Mouse (Mus musculus) forebrain, embryonic 11.5 days (tissue): Measurements from ENCODE around the gene Fstl4. TPM values are rescaled to one million over a fixed set of nuclear protein-coding genes. Genes with fewer than 3 reads are reported as not detected.

Experiments used
- ATAC-seq: fragments of 200-750 bp; cut with Nextera tagmentation; replicated peaks from 2 replicates; pipeline ENCODE4 v1.8.0; 2017; ENCODE audit warnings: moderate TSS enrichment; ENCODE audit not compliant: low FRiP score
- DNase-seq: peaks from one replicate; pipeline ENCODE4 v3.0.0-alpha.2; 2017; ENCODE audit warnings: low spot score
- H3K27ac ChIP-seq: fragments of 300-500 bp; sonication (generic); 2 replicates; pipeline ENCODE4 v1.5.1; 2014; ENCODE audit warnings: low read depth, low read length
- H3K27me3 ChIP-seq: fragments of 300-500 bp; sonication (generic); 2 replicates; pipeline ENCODE4 v1.6.1; 2014; ENCODE audit warnings: mild to moderate bottlenecking, low read length, mixed read lengths; ENCODE audit not compliant: control insufficient read depth, insufficient read depth
- H3K36me3 ChIP-seq: fragments of 300-500 bp; sonication (generic); 2 replicates; pipeline ENCODE4 v1.6.1; 2014; ENCODE audit warnings: mild to moderate bottlenecking, low read length, moderate library complexity, mixed read lengths; ENCODE audit not compliant: control insufficient read depth, insufficient read depth
- H3K4me1 ChIP-seq: fragments of 300-500 bp; sonication (generic); replicated peaks from 2 replicates; pipeline ENCODE4 v1.6.1; 2014; ENCODE audit warnings: low read length, mixed read lengths; ENCODE audit not compliant: control insufficient read depth, insufficient read depth
- H3K4me2 ChIP-seq: fragments of 300-500 bp; sonication (generic); 2 replicates; pipeline ENCODE4 v1.6.1; 2014; ENCODE audit warnings: low read depth, mild to moderate bottlenecking, low read length, moderate library complexity, mixed read lengths; ENCODE audit not compliant: severe bottlenecking
- H3K4me3 ChIP-seq: fragments of 300-500 bp; sonication (generic); 2 replicates; pipeline ENCODE4 v1.5.1; 2014; ENCODE audit warnings: low read depth, low read length
- H3K9ac ChIP-seq: fragments of 300-500 bp; sonication (generic); 2 replicates; pipeline ENCODE4 v1.6.1; 2014; ENCODE audit warnings: low read length
- H3K9me3 ChIP-seq: fragments of 300-500 bp; sonication (generic); 2 replicates; pipeline ENCODE4 v1.6.1; 2016; ENCODE audit warnings: low read length, mixed read lengths; ENCODE audit not compliant: control insufficient read depth
- WGBS: fragments of 180-500 bp; shearing (Covaris S2); extraction: QIAGEN DNeasy Blood & Tissue Kit; methylation state at CpG from one replicate; pipeline ENCODE4 v1.1.7; 2014; 5-methylcytosine and 5-hydroxymethylcytosine counted together
- polyA plus RNA-seq: library from polyadenylated mRNA; unstranded; fragments of >200 nt; fragmentation: Nextera tagmentation; extraction: Ambion mirVana; gene quantifications from 2 replicates; pipeline ENCODE4 v1.2.1, GENCODE M21; 2014

Fstl4 gene
- polyA plus RNA-seq, 1 experiment from 2014 or later: 0.73 TPM

GRCm38 (mm10) chr11:53139666-53140065 lies 375.2 kb downstream of the Fstl4 start:
- WGBS: 83% methylated on average over 3 of the region's 3 CpGs

GRCm38 (mm10) chr11:53140196-53140595 lies 375.8 kb downstream of the Fstl4 start:
- H3K27me3 ChIP-seq: no peaks in the 10 kb centered on the region
- WGBS: 83% methylated on average over 8 of the region's 8 CpGs
- ATAC-seq: no peak
- H3K4me2 ChIP-seq: no peak overlapping the region
- no peaks in the 10 kb centered on the region for H3K36me3 ChIP-seq
- H3K4me3 ChIP-seq: no peak overlapping the region
- no peaks in the 10 kb centered on the region; the same call in 1 of the 2 replicates for H3K4me1 ChIP-seq
- H3K9me3 ChIP-seq: no peaks in the 10 kb centered on the region
- no peak for DNase-seq
- H3K27ac ChIP-seq: no peak overlapping the region
- no peak overlapping the region for H3K9ac ChIP-seq

More at GRCm38 (mm10) chr11:53139666-53140065, 375.2 kb downstream of the Fstl4 start:
- Histone ChIP-seq H3K27me3 (no peaks in the 10 kb centered on the region), H3K4me2 (no peak overlapping the region), H3K9ac (no peak overlapping the region), H3K36me3 (no peaks in the 10 kb centered on the region), H3K4me1 (no peaks in the 10 kb centered on the region; the same call in 1 of the 2 replicates), H3K9me3 (no peaks in the 10 kb centered on the region), H3K4me3 (no peak overlapping the region), H3K27ac (no peak overlapping the region)
- DNase-seq: no peak
- no peak for ATAC-seq

- WGBS: 58% methylated on average over 10 of the region's 10 CpGs
- Histone ChIP-seq H3K9me3 (no peaks in the 10 kb centered on the region), H3K27ac (no peak overlapping the region), H3K27me3 (no peaks in the 10 kb centered on the region), H3K4me1 (no peaks in the 10 kb centered on the region; the same call in 1 of the 2 replicates), H3K4me2 (no peak overlapping the region), H3K4me3 (no peak overlapping the region), H3K36me3 (no peaks in the 10 kb centered on the region), H3K9ac (no peak overlapping the region)
- DNase-seq (no peak), ATAC-seq (no peak)
Measured at GRCm38 (mm10) chr11:53140722-53141400, 376.4 kb downstream of the Fstl4 start.

- Histone ChIP-seq H3K4me2 (no peak overlapping the region), H3K4me1 (no peaks in the 10 kb centered on the region; the same call in 1 of the 2 replicates)
- 80% methylated on average over 5 of the region's 5 CpGs for WGBS
Measured at GRCm38 (mm10) chr11:53143522-53143921, 379.1 kb downstream of the Fstl4 start.

GRCm38 (mm10) chr11:53144506-53144905 lies 380.1 kb downstream of the Fstl4 start:
- DNase-seq (no peak), ATAC-seq (no peak)
- 77% methylated on average over 5 of the region's 5 CpGs for WGBS
- H3K9me3 ChIP-seq: no peaks in the 10 kb centered on the region
- H3K27me3 ChIP-seq: no peaks in the 10 kb centered on the region
- H3K4me1 ChIP-seq: no peaks in the 10 kb centered on the region; the same call in 1 of the 2 replicates
- H3K4me3 ChIP-seq: no peak overlapping the region
- no peak overlapping the region for H3K4me2 ChIP-seq
- no peaks in the 10 kb centered on the region for H3K36me3 ChIP-seq
- H3K27ac ChIP-seq: no peak overlapping the region
- H3K9ac ChIP-seq: no peak overlapping the region

More at GRCm38 (mm10) chr11:53143522-53143921, 379.1 kb downstream of the Fstl4 start:
- ATAC-seq (no peak), DNase-seq (no peak)
- H3K4me3 ChIP-seq: no peak overlapping the region
- no peaks in the 10 kb centered on the region for H3K36me3 ChIP-seq
- no peaks in the 10 kb centered on the region for H3K27me3 ChIP-seq
- H3K27ac ChIP-seq: no peak overlapping the region
- no peak overlapping the region for H3K9ac ChIP-seq
- H3K9me3 ChIP-seq: no peaks in the 10 kb centered on the region

GRCm38 (mm10) chr11:53146290-53146689 lies 381.9 kb downstream of the Fstl4 start:
- 31% methylated on average over 4 of the region's 4 CpGs for WGBS
- no peak for DNase-seq

GRCm38 (mm10) chr11:53156463-53156862 lies 392.0 kb downstream of the Fstl4 start:
- Histone ChIP-seq H3K4me2 (no peak overlapping the region), H3K36me3 (no peaks in the 10 kb centered on the region), H3K9ac (no peak overlapping the region), H3K9me3 (no peaks in the 10 kb centered on the region), H3K27ac (no peak overlapping the region), H3K4me3 (no peak overlapping the region), H3K27me3 (no peaks in the 10 kb centered on the region), H3K4me1 (no peaks in the 10 kb centered on the region)
- DNase-seq (no peak), ATAC-seq (no peak)
- 84% methylated on average over 7 of the region's 7 CpGs for WGBS

More at GRCm38 (mm10) chr11:53146290-53146689, 381.9 kb downstream of the Fstl4 start:
- Histone ChIP-seq H3K27me3 (no peaks in the 10 kb centered on the region), H3K9ac (no peak overlapping the region), H3K36me3 (no peaks in the 10 kb centered on the region), H3K4me1 (no peaks in the 10 kb centered on the region), H3K4me3 (no peak overlapping the region), H3K27ac (no peak overlapping the region), H3K9me3 (no peaks in the 10 kb centered on the region), H3K4me2 (no peak overlapping the region)
- no peak for ATAC-seq

- H3K4me3 ChIP-seq: no peak overlapping the region
- WGBS: 83% methylated on average over 6 of the region's 6 CpGs
Measured at GRCm38 (mm10) chr11:53157621-53158259, 393.3 kb downstream of the Fstl4 start.

More at GRCm38 (mm10) chr11:53157621-53158259, 393.3 kb downstream of the Fstl4 start:
- H3K27ac ChIP-seq: no peak overlapping the region
- no peak overlapping the region for H3K9ac ChIP-seq
- no peaks in the 10 kb centered on the region for H3K27me3 ChIP-seq
- no peaks in the 10 kb centered on the region for H3K4me1 ChIP-seq
- H3K9me3 ChIP-seq: no peaks in the 10 kb centered on the region
- H3K4me2 ChIP-seq: no peak overlapping the region
- DNase-seq: no peak
- no peaks in the 10 kb centered on the region for H3K36me3 ChIP-seq
- ATAC-seq: no peak
